Mouse (Mus musculus) limb, embryonic 11.5 days (tissue): ENCODE measurements at regions not wholly inside any gene's neighbourhood (a gene's known extent, or its start where the extent isn't known, plus 50 kb on each side); places are given as distances from the start of the nearest gene placed in this dataset.

Source experiments
- ATAC-seq: fragments of 200-750 bp; cut with Nextera tagmentation; 2 replicates; pipeline ENCODE4 v1.8.0; 2017; ENCODE audit warnings: low read depth; ENCODE audit not compliant: insufficient number of reproducible peaks, low FRiP score, low TSS enrichment
- DNase-seq: peaks from one replicate; pipeline ENCODE4 v3.0.0-alpha.2; 2015; ENCODE audit warnings: low spot score
- H3K27ac ChIP-seq: fragments of 300-500 bp; sonication (generic); replicated peaks from 2 replicates; pipeline ENCODE4 v1.5.1; 2014; ENCODE audit warnings: low read depth, mild to moderate bottlenecking, low read length
- H3K27me3 ChIP-seq: fragments of 300-500 bp; sonication (generic); 2 replicates; pipeline ENCODE4 v1.6.1; 2014; ENCODE audit warnings: mild to moderate bottlenecking, low read length, mixed read lengths; ENCODE audit not compliant: control insufficient read depth, insufficient read depth
- H3K36me3 ChIP-seq: fragments of 300-500 bp; sonication (generic); 2 replicates; pipeline ENCODE4 v1.6.1; 2014; ENCODE audit warnings: mild to moderate bottlenecking, low read length, moderate library complexity, mixed read lengths; ENCODE audit not compliant: control insufficient read depth, insufficient read depth
- H3K4me1 ChIP-seq: fragments of 300-500 bp; sonication (generic); 2 replicates; pipeline ENCODE4 v1.6.1; 2014; ENCODE audit warnings: low read length, mixed read lengths; ENCODE audit not compliant: control insufficient read depth, insufficient read depth
- H3K4me2 ChIP-seq: fragments of 300-500 bp; sonication (generic); 2 replicates; pipeline ENCODE4 v1.6.1; 2014; ENCODE audit warnings: low read depth, mild to moderate bottlenecking, moderate library complexity; ENCODE audit not compliant: severe bottlenecking
- H3K4me3 ChIP-seq: fragments of 300-500 bp; sonication (generic); 2 replicates; pipeline ENCODE4 v1.5.1; 2014; ENCODE audit warnings: low read depth, low read length
- H3K9ac ChIP-seq: fragments of 300-500 bp; sonication (generic); 2 replicates; pipeline ENCODE4 v1.6.1; 2014; ENCODE audit warnings: mild to moderate bottlenecking, low read length
- H3K9me3 ChIP-seq: fragments of 300-500 bp; sonication (generic); 2 replicates; pipeline ENCODE4 v1.6.1; 2016; ENCODE audit warnings: low read length; ENCODE audit not compliant: control insufficient read depth
- WGBS: fragments of 180-500 bp; shearing (Covaris S2); extraction: QIAGEN DNeasy Blood & Tissue Kit; methylation state at CpG from one replicate; pipeline ENCODE4 v1.1.7; 2014; 5-methylcytosine and 5-hydroxymethylcytosine counted together

- no peaks in the 10 kb centered on the region for H3K27me3 ChIP-seq
- no peak overlapping the region for H3K9ac ChIP-seq
- H3K4me2 ChIP-seq = peak overlapping the region; percentile 24
- DNase-seq = peak; percentile 58
- H3K4me3 ChIP-seq = peak overlapping the region; percentile 6; the same call in 1 of the 2 replicates
- H3K27ac ChIP-seq = no peak overlapping the region
- 20% methylated on average over 24 of the region's 24 CpGs for WGBS
- H3K4me1 ChIP-seq = peaks cover 10% of the 10 kb centered on the region
- no peaks in the 10 kb centered on the region for H3K36me3 ChIP-seq
- H3K9me3 ChIP-seq = no peaks in the 10 kb centered on the region
- 0 out of 2 replicates have a peak, but pooled peaks have one; percentile 39 for ATAC-seq
Observed at GRCm38 (mm10) chr5:119972802-119973437, 140.5 kb downstream of the Tbx5 start.

DNA sequence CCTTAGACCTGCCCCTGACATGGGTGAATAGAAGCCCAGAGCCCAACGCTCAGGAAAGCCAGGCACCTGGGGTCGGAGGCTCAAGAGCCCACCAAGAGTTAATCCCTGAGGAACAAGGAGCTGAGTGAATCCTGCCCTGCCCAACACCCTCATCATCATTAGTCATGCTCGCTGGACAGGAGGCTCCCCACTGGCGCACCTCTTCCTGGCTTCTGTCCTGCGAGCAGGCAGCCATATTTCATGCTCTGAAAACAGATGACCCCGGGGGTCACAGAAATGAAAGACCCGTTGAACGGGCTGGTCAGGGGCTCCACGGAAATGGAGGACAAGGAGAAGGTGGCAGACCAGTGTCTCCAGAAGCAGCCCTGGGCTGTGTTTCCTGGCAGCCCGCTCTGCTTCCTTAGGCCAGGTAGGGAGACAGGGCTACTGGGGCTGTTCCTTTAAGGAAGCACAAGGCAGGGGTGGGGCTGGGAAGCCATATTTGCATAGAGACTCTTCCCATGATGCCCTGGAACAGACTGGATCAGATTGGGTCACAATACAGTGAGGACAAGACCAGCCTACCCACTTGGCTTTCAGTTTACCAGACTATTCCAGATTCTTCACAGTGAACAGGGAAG is 138.1 kb upstream of the Rbm19 start:
- H3K27ac ChIP-seq = no peak overlapping the region
- H3K9ac ChIP-seq = no peak overlapping the region
- DNase-seq (peak; percentile 41), ATAC-seq (no peak)
- 15% methylated on average over 10 of the region's 10 CpGs for WGBS
- H3K9me3 ChIP-seq = no peaks in the 10 kb centered on the region
- H3K4me2 ChIP-seq = no peak overlapping the region
- H3K4me1 ChIP-seq = peaks cover 8% of the 10 kb centered on the region
- no peaks in the 10 kb centered on the region for H3K36me3 ChIP-seq
- H3K27me3 ChIP-seq = no peaks in the 10 kb centered on the region
- H3K4me3 ChIP-seq = no peak overlapping the region

- no peak overlapping the region for H3K27ac ChIP-seq
- H3K36me3 ChIP-seq = no peaks in the 10 kb centered on the region
- H3K4me3 ChIP-seq = no peak overlapping the region
- ATAC-seq (no peak), DNase-seq (no peak)
- H3K4me2 ChIP-seq = no peak overlapping the region
- no peaks in the 10 kb centered on the region for H3K27me3 ChIP-seq
- H3K4me1 ChIP-seq = peaks cover 4% of the 10 kb centered on the region
- 65% methylated on average over 18 of the region's 18 CpGs for WGBS
- H3K9ac ChIP-seq = no peak overlapping the region
- no peaks in the 10 kb centered on the region for H3K9me3 ChIP-seq
Observed at GRCm38 (mm10) chr5:119981111-119981807, 135.0 kb upstream of the Rbm19 start.

- H3K36me3 ChIP-seq = no peaks in the 10 kb centered on the region
- H3K9ac ChIP-seq = no peak overlapping the region
- ATAC-seq (no peak), DNase-seq (no peak)
- 69% methylated on average over 7 of the region's 7 CpGs for WGBS
- H3K27ac ChIP-seq = no peak overlapping the region
- H3K4me2 ChIP-seq = no peak overlapping the region
- H3K4me1 ChIP-seq = 0 out of 2 replicates have a peak, but pooled peaks cover 4% of the 10 kb centered on the region
- H3K9me3 ChIP-seq = no peaks in the 10 kb centered on the region
- no peak overlapping the region for H3K4me3 ChIP-seq
- H3K27me3 ChIP-seq = no peaks in the 10 kb centered on the region
Observed at GRCm38 (mm10) chr5:119984206-119984605, 132.1 kb upstream of the Rbm19 start.

- 79% methylated on average over 3 of the region's 3 CpGs for WGBS
- H3K4me1 ChIP-seq = no peaks in the 10 kb centered on the region
- no peaks in the 10 kb centered on the region for H3K36me3 ChIP-seq
- ATAC-seq (no peak), DNase-seq (no peak)
- H3K4me2 ChIP-seq = no peak overlapping the region
- no peaks in the 10 kb centered on the region for H3K9me3 ChIP-seq
- H3K9ac ChIP-seq = no peak overlapping the region
- no peaks in the 10 kb centered on the region for H3K27me3 ChIP-seq
- no peak overlapping the region for H3K27ac ChIP-seq
- no peak overlapping the region for H3K4me3 ChIP-seq
Observed at GRCm38 (mm10) chr5:119992130-119992529, 124.1 kb upstream of the Rbm19 start.

DNA sequence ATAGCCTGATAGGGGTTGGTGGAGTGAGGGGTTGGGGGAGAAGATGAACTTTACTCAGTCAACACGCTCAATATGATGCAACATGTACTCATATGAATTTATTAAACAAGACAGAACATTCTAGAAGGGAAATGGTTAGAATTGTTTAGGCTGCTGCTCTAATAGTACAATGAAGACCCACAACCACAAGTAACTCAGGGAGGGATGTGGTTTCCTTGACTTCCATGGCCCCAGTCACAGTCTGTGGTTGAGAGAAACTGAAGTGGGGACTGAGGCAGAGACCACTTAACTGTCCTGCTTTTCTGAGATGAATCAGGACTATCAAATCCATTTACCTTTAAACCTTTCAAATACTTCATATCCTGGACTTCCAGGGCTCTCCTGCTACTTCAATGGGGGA is 120.5 kb upstream of the Rbm19 start:
- no peak overlapping the region for H3K4me2 ChIP-seq
- no peaks in the 10 kb centered on the region for H3K4me1 ChIP-seq
- H3K27ac ChIP-seq = no peak overlapping the region
- WGBS = 91% methylated on average over 1 of the region's 1 CpGs
- H3K36me3 ChIP-seq = no peaks in the 10 kb centered on the region
- no peaks in the 10 kb centered on the region for H3K9me3 ChIP-seq
- no peak overlapping the region for H3K9ac ChIP-seq
- no peak overlapping the region for H3K4me3 ChIP-seq
- ATAC-seq (no peak), DNase-seq (no peak)
- H3K27me3 ChIP-seq = no peaks in the 10 kb centered on the region

DNA sequence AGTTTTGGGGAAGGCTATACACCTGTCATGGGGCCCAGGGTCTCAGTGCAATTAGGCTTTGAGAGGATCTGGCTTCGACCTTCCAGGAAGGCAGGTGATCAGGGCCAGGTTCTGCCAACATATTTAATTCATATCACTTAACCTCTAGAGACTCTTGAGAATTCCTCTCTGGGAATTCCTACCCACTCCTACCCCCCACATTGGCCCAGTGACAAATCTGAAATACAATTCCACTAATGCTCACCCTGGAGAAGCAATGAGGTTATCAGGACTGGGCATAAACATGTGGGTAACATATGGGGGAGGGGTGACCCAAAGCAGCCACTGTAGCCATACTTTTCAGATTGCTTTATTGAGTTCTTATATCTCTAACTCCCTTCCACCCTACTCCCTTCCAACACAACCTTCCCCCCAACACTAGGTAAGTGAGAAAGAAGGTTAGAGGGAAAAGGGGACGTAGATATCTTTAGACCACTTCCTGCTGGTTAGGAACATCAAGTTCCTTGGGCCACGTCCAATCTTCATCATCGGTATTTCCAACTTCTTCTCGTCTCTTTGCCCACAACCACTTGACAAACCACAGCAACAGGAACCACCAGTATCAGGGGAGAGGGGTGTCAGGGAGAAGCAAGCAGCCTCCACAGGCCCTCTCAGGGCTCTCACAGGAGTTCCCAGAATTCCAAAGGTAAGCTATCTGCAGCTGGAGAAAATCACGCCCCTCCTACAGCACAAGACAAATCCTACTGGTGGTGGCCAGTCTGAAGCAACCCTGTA is 110.4 kb upstream of the Rbm19 start:
- no peak for ATAC-seq
- 86% methylated on average over 6 of the region's 6 CpGs for WGBS
- H3K36me3 ChIP-seq = no peaks in the 10 kb centered on the region
- no peak overlapping the region for H3K4me2 ChIP-seq
- H3K4me3 ChIP-seq = no peak overlapping the region
- H3K4me1 ChIP-seq = peaks cover 2% of the 10 kb centered on the region; the same call in 1 of the 2 replicates
- no peak overlapping the region for H3K27ac ChIP-seq
- H3K9ac ChIP-seq = no peak overlapping the region
- DNase-seq = no peak
- H3K9me3 ChIP-seq = peaks cover 2% of the 10 kb centered on the region; the same call in 1 of the 2 replicates
- no peaks in the 10 kb centered on the region for H3K27me3 ChIP-seq

DNA sequence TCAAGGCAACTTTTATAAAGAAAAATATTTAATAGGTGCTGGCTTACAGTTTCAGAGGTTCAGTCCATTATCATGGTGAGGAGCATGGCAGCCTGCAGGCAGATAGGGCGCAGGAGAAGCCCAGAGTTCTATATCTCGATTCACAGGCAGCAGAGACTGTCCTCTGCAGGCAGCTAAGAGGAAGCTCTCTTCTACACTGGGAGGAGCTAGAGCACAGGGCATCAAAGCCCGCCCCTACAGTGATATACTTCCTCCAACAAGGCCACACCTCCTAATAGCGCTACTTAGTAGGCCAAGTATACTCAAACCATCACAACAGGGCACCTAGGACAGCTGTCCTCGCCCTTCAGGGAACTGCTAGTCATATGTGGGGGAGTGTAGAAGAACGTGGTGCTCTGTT is 108.5 kb upstream of the Rbm19 start:
- Histone ChIP-seq H3K4me3 (no peak overlapping the region), H3K27me3 (no peaks in the 10 kb centered on the region), H3K9ac (no peak overlapping the region), H3K27ac (no peak overlapping the region), H3K9me3 (peaks cover 2% of the 10 kb centered on the region; the same call in 1 of the 2 replicates), H3K36me3 (no peaks in the 10 kb centered on the region), H3K4me2 (no peak overlapping the region), H3K4me1 (peaks cover 2% of the 10 kb centered on the region; the same call in 1 of the 2 replicates)
- 49% methylated on average over 6 of the region's 6 CpGs for WGBS
- no peak for ATAC-seq
- DNase-seq = peak; percentile 26
